Comparison of ENCODE assay signal across 14 mouse cellular contexts in genomic region chr1:105440296-105440695, GRCm38 (mm10).
"Had no signal": no experiment of that assay in that cellular context is flagged by ENCODE, and none has a peak within 500 bp of the region (broad histone marks: within the 10 kb centered on the region; RNA-seq: fewer than 3 reads in every experiment).

No protein-coding gene starts in this region.

- H3K27ac ChIP-seq: left cerebral cortex, adult 2 months; limb, embryonic 15.5 days; liver, embryonic 12.5 days; neural tube, embryonic 15.5 days had no signal

- H3K4me3 ChIP-seq: left cerebral cortex, adult 2 months; limb, embryonic 15.5 days; liver, embryonic 12.5 days; myocyte; neural tube, embryonic 15.5 days had no signal

- ATAC-seq: liver, embryonic 12.5 days had no signal

- H3K4me1 ChIP-seq: limb, embryonic 15.5 days; liver, embryonic 12.5 days; neural tube, embryonic 15.5 days had no signal

- H3K9ac ChIP-seq: limb, embryonic 15.5 days; liver, embryonic 12.5 days; lung, embryonic 14.5 days; neural tube, embryonic 15.5 days had no signal

- H3K9me3 ChIP-seq: limb, embryonic 15.5 days; liver, embryonic 12.5 days; neural tube, embryonic 15.5 days had no signal

- H3K4me2 ChIP-seq: limb, embryonic 15.5 days; liver, embryonic 12.5 days; lung, embryonic 14.5 days; neural tube, embryonic 15.5 days had no signal

- H3K27me3 ChIP-seq: limb, embryonic 15.5 days; liver, embryonic 12.5 days; neural tube, embryonic 15.5 days had no signal

- H3K36me3 ChIP-seq: limb, embryonic 15.5 days; liver, embryonic 12.5 days; neural tube, embryonic 15.5 days had no signal

- DNase-seq: kidney, adult 18-20 months; kidney, postnatal 10 days; lung, embryonic 14.5 days; lung, postnatal 10 days; lung, postnatal 4 days; right cerebral cortex, postnatal 4 days; spleen, adult 18-20 months; thymus, adult 18-20 months; thymus, postnatal 25 days had no signal
